Mouse (Mus musculus) lung, embryonic 14.5 days (tissue): ENCODE data around the gene Nck2. TPM values are rescaled to one million over a fixed set of nuclear protein-coding genes. Genes with fewer than 3 reads are reported as not detected.

Experiments
- ATAC-seq: fragments of 200-750 bp; cut with Nextera tagmentation; 2 replicates; pipeline ENCODE4 v1.8.0; 2017; ENCODE audit warnings: mild to moderate bottlenecking, moderate TSS enrichment, moderate library complexity; ENCODE audit not compliant: insufficient read depth
- DNase-seq: peaks from one replicate; pipeline ENCODE4 v3.0.0-alpha.2; 2015
- H3K27ac ChIP-seq: fragments of 300-500 bp; sonication (generic); 2 replicates; pipeline ENCODE4 v1.5.1; 2014; ENCODE audit warnings: low read depth, mild to moderate bottlenecking, moderate library complexity
- H3K27me3 ChIP-seq: fragments of 300-500 bp; sonication (generic); 2 replicates; pipeline ENCODE4 v1.6.1; 2014; ENCODE audit warnings: low read length, control low read depth; ENCODE audit not compliant: insufficient read depth
- H3K36me3 ChIP-seq: fragments of 300-500 bp; sonication (generic); 2 replicates; pipeline ENCODE4 v1.6.1; 2014; ENCODE audit warnings: control low read depth; ENCODE audit not compliant: insufficient read depth
- H3K4me1 ChIP-seq: fragments of 300-500 bp; sonication (generic); 2 replicates; pipeline ENCODE4 v1.6.1; 2014; ENCODE audit warnings: antibody characterized with exemption, control low read depth; ENCODE audit not compliant: insufficient read depth
- H3K4me2 ChIP-seq: fragments of 300-500 bp; sonication (generic); 2 replicates; pipeline ENCODE4 v1.6.1; 2014; ENCODE audit warnings: mild to moderate bottlenecking
- H3K4me3 ChIP-seq: fragments of 300-500 bp; sonication (generic); 2 replicates; pipeline ENCODE4 v1.5.1; 2014; ENCODE audit warnings: low read depth, low read length
- H3K9ac ChIP-seq: fragments of 300-500 bp; sonication (generic); 2 replicates; pipeline ENCODE4 v1.6.1; 2014
- H3K9me3 ChIP-seq: fragments of 300-500 bp; sonication (generic); 2 replicates; pipeline ENCODE4 v1.6.1; 2016; ENCODE audit warnings: low read depth, low read length, control low read depth
- CTCF ChIP-seq: IDR thresholded peaks from 2 replicates; pipeline ENCODE4 v1.5.1; 2016; ENCODE audit warnings: antibody characterized with exemption, low read depth
- whole genome bisulfite sequencing: fragments of 180-500 bp; shearing (Covaris S2); extraction: QIAGEN DNeasy Blood & Tissue Kit; methylation state at CpG from one replicate; pipeline ENCODE4 v1.1.7; 2014; 5-methylcytosine and 5-hydroxymethylcytosine counted together
- polyA plus RNA-seq: library from polyadenylated mRNA; unstranded; fragments of >200 nt; fragmentation: Nextera tagmentation; extraction: Ambion mirVana; gene quantifications from 2 replicates; pipeline ENCODE4 v1.2.1, GENCODE M21; 2014

Gene Nck2
- polyA plus RNA-seq, 1 experiment from 2014 or later = 59.1 TPM

GRCm38 (mm10) chr1:43562002-43562666 lies 117.8 kb downstream of the Nck2 start:
- ATAC-seq (peak; percentile 73), DNase-seq (peak; percentile 64)
- no peaks in the 10 kb centered on the region for H3K27me3 ChIP-seq
- H3K27ac ChIP-seq = no peak overlapping the region
- no peak overlapping the region for H3K9ac ChIP-seq
- H3K4me1 ChIP-seq = no peaks in the 10 kb centered on the region
- H3K4me3 ChIP-seq = no peak overlapping the region
- H3K4me2 ChIP-seq = no peak overlapping the region
- H3K36me3 ChIP-seq = peaks cover 13% of the 10 kb centered on the region
- 62% methylated on average over 13 of the region's 13 CpGs for WGBS
- no peak for TF ChIP-seq CTCF
- no peaks in the 10 kb centered on the region for H3K9me3 ChIP-seq

DNA sequence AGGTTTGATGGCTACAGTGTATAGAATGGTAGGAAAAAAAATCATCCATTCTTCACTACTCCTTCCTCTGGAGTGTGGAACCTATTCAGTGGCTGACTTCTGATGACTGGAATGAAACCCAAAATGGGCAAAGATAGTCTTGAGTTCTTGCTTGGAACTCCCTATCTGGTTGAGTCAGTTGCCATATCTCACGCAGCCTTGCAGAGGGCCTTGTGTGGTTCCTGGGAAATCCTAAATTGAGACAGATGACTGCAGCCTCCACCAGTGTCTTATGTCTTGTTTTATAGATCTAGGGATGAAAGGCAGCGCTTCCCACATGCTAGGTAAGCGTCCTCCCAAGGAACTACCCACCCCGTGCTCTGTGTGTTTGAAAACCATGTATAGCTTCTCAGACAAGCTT lies 120.9 kb downstream of the Nck2 start:
- H3K27ac ChIP-seq = no peak overlapping the region
- H3K9ac ChIP-seq = no peak overlapping the region
- peaks cover 21% of the 10 kb centered on the region for H3K36me3 ChIP-seq
- H3K4me3 ChIP-seq = no peak overlapping the region
- no peaks in the 10 kb centered on the region for H3K9me3 ChIP-seq
- H3K4me1 ChIP-seq = no peaks in the 10 kb centered on the region
- no peak for TF ChIP-seq CTCF
- no peaks in the 10 kb centered on the region for H3K27me3 ChIP-seq
- no peak for ATAC-seq
- DNase-seq = no peak
- H3K4me2 ChIP-seq = no peak overlapping the region
- WGBS = 94% methylated on average over 4 of the region's 4 CpGs

DNA sequence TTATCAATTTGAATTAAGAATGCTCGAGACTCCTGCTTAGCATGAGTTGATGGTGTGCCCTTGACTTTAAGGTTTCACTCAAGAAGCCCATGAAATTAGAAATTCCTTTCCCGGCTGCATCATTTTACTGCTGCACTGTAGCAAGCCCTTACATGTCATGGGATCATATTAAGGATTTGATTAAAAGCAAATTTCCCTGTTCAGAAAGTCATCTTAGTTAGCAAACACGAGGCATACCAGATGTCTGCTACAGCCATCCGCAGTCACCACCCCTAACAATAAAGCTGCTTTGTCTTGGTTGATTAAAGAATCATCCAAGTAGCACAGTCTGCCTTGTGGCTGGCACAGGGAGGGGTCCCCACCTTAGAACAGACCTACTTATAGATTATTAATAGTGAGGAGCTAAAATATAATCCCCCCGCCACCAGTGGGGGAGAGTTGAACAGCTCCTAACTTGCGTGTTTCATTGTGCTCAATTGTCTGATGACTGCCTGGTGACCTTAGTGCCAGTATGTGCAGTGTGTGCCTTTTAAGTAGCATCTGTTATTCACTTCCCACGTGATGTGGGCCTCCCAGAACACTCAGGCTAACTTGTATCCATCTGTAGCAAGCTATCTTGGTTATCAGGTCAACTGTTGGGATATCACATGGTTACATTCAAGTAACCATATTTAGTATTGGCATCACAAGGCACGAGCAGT lies 122.4 kb downstream of the Nck2 start:
- WGBS = 80% methylated on average over 8 of the region's 8 CpGs
- H3K27ac ChIP-seq = no peak overlapping the region
- no peaks in the 10 kb centered on the region for H3K27me3 ChIP-seq
- TF ChIP-seq CTCF = no peak
- peaks cover 25% of the 10 kb centered on the region for H3K36me3 ChIP-seq
- H3K4me3 ChIP-seq = no peak overlapping the region
- H3K4me2 ChIP-seq = no peak overlapping the region
- H3K9me3 ChIP-seq = no peaks in the 10 kb centered on the region
- no peak overlapping the region for H3K9ac ChIP-seq
- no peak for ATAC-seq
- no peak for DNase-seq
- no peaks in the 10 kb centered on the region for H3K4me1 ChIP-seq

DNA sequence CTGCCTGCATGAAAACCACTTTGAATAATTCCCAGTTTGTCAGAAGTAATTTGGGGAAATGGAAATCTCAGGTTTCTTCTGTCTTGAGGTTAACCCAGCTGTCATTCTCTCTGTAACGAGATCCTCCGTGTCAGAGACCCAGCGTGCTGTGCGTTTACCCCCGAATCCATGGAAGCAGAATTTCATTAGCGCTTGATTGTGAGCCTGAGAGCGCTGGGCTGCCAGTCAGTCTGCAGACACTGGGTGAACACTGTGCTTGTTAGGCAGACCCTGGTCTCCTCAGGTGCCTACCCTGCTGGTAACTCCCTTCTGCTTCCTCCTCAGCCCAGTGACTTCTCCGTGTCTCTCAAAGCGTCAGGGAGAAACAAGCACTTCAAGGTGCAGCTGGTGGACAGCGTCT lies 124.4 kb downstream of the Nck2 start:
- WGBS = 85% methylated on average over 10 of the region's 10 CpGs
- Histone ChIP-seq H3K9ac (no peak overlapping the region), H3K36me3 (peaks cover 25% of the 10 kb centered on the region), H3K4me1 (no peaks in the 10 kb centered on the region), H3K4me3 (no peak overlapping the region), H3K27ac (no peak overlapping the region), H3K9me3 (no peaks in the 10 kb centered on the region), H3K4me2 (no peak overlapping the region), H3K27me3 (no peaks in the 10 kb centered on the region)
- ATAC-seq (no peak), DNase-seq (no peak)
- TF ChIP-seq CTCF = no peak

- ATAC-seq (no peak), DNase-seq (no peak)
- Histone ChIP-seq H3K27ac (no peak overlapping the region), H3K36me3 (peaks cover 20% of the 10 kb centered on the region), H3K4me1 (no peaks in the 10 kb centered on the region), H3K27me3 (no peaks in the 10 kb centered on the region), H3K4me2 (no peak overlapping the region), H3K4me3 (no peak overlapping the region), H3K9ac (no peak overlapping the region), H3K9me3 (no peaks in the 10 kb centered on the region)
- WGBS = 88% methylated on average over 4 of the region's 4 CpGs
- no peak for TF ChIP-seq CTCF
Observed at GRCm38 (mm10) chr1:43571105-43571504, 126.7 kb downstream of the Nck2 start.

GRCm38 (mm10) chr1:43574793-43575304 lies 130.5 kb downstream of the Nck2 start:
- H3K27me3 ChIP-seq = no peaks in the 10 kb centered on the region
- H3K4me3 ChIP-seq = no peak overlapping the region
- no peak overlapping the region for H3K9ac ChIP-seq
- no peak for DNase-seq
- WGBS = 83% methylated on average over 3 of the region's 3 CpGs
- H3K4me2 ChIP-seq = no peak overlapping the region
- H3K27ac ChIP-seq = no peak overlapping the region
- H3K4me1 ChIP-seq = no peaks in the 10 kb centered on the region
- no peaks in the 10 kb centered on the region for H3K9me3 ChIP-seq
- H3K36me3 ChIP-seq = peaks cover 6% of the 10 kb centered on the region; the same call in 1 of the 2 replicates
- no peak for TF ChIP-seq CTCF
- no peak for ATAC-seq

GRCm38 (mm10) chr1:43577371-43577770 lies 133.0 kb downstream of the Nck2 start:
- H3K36me3 ChIP-seq = no peaks in the 10 kb centered on the region
- no peaks in the 10 kb centered on the region for H3K9me3 ChIP-seq
- ATAC-seq (no peak), DNase-seq (peak; percentile 35)
- TF ChIP-seq CTCF = no peak
- no peak overlapping the region for H3K4me2 ChIP-seq
- H3K4me1 ChIP-seq = no peaks in the 10 kb centered on the region
- H3K4me3 ChIP-seq = no peak overlapping the region
- H3K9ac ChIP-seq = no peak overlapping the region
- no peak overlapping the region for H3K27ac ChIP-seq
- no peaks in the 10 kb centered on the region for H3K27me3 ChIP-seq
- 70% methylated on average over 3 of the region's 3 CpGs for WGBS
